Mouse (Mus musculus) midbrain, embryonic 14.5 days (tissue): ENCODE measurements around the gene Bckdhb. TPM values are rescaled to one million over a fixed set of nuclear protein-coding genes. Genes with fewer than 3 reads are reported as not detected.
"Not testable (repeated sequence)": the region's sequence is repeated elsewhere in the genome, so short reads cannot be mapped to it uniquely, and the experiment has no call there.

Source experiments
- ATAC-seq: fragments of 200-750 bp; cut with Nextera tagmentation; 2 replicates; pipeline ENCODE4 v1.8.0; 2017; ENCODE audit warnings: moderate number of reproducible peaks, moderate library complexity; ENCODE audit not compliant: low FRiP score, low TSS enrichment
- DNase-seq: peaks from one replicate; pipeline ENCODE4 v3.0.0-alpha.2; 2015
- H3K27ac ChIP-seq: fragments of 300-500 bp; sonication (generic); replicated peaks from 2 replicates; pipeline ENCODE4 v1.5.1; 2014; ENCODE audit warnings: mild to moderate bottlenecking, low read depth, low read length, moderate library complexity
- H3K27me3 ChIP-seq: fragments of 300-500 bp; sonication (generic); 2 replicates; pipeline ENCODE4 v1.6.1; 2014; ENCODE audit warnings: low read length, control low read depth, mixed read lengths; ENCODE audit not compliant: control insufficient read depth, insufficient read depth
- H3K36me3 ChIP-seq: fragments of 300-500 bp; sonication (generic); 2 replicates; pipeline ENCODE4 v1.6.1; 2014; ENCODE audit warnings: low read length, control low read depth; ENCODE audit not compliant: control insufficient read depth, insufficient read depth
- H3K4me1 ChIP-seq: fragments of 300-500 bp; sonication (generic); 2 replicates; pipeline ENCODE4 v1.6.1; 2014; ENCODE audit warnings: mild to moderate bottlenecking, antibody characterized with exemption, low read length, control low read depth; ENCODE audit not compliant: control insufficient read depth, insufficient read depth
- H3K4me2 ChIP-seq: fragments of 300-500 bp; sonication (generic); 2 replicates; pipeline ENCODE4 v1.6.1; 2014; ENCODE audit warnings: mild to moderate bottlenecking, low read length, moderate library complexity
- H3K4me3 ChIP-seq: fragments of 300-500 bp; sonication (generic); replicated peaks from 2 replicates; pipeline ENCODE4 v1.5.1; 2014; ENCODE audit warnings: low read depth, low read length
- H3K9ac ChIP-seq: fragments of 300-500 bp; sonication (generic); replicated peaks from 2 replicates; pipeline ENCODE4 v1.6.1; 2014; ENCODE audit warnings: mild to moderate bottlenecking, low read length, moderate library complexity
- H3K9me3 ChIP-seq: fragments of 300-500 bp; sonication (generic); 2 replicates; pipeline ENCODE4 v1.6.1; 2016; ENCODE audit warnings: low read length, control low read depth, mixed read lengths; ENCODE audit not compliant: control insufficient read depth
- WGBS: fragments of 180-500 bp; shearing (Covaris S2); extraction: QIAGEN DNeasy Blood & Tissue Kit; methylation state at CpG from one replicate; pipeline ENCODE4 v1.1.7; 2014; 5-methylcytosine and 5-hydroxymethylcytosine counted together
- polyA plus RNA-seq: library from polyadenylated mRNA; unstranded; fragments of >200 nt; fragmentation: Nextera tagmentation; extraction: Ambion mirVana; gene quantifications from 2 replicates; pipeline ENCODE4 v1.2.1, GENCODE M21; 2014

Bckdhb gene
- polyA plus RNA-seq, 1 experiment from 2014 or later = 28.7 TPM

DNA sequence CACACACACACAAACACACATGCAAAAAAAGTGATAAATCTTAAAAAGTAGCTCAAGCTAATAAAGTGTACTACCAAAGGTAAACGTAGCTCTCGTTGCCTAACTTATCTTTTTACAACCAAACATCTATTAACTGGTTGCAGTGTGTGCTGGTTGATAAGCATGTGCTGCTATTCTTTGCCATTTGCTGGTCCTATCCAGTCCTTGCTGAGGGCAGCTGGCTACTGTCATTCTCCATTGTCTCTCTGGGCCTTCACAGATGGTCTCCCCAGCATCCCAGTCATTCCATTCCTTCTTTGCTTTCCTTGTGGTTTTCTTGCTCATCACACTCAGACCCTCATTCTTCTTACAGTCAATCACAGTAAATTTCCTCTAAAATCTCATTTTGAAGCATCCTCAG, 50.9 kb downstream of the Bckdhb start:
- Histone ChIP-seq H3K9me3 (no peaks in the 10 kb centered on the region), H3K4me3 (no peak overlapping the region), H3K27ac (no peak overlapping the region), H3K4me1 (no peaks in the 10 kb centered on the region), H3K4me2 (no peak overlapping the region), H3K27me3 (no peaks in the 10 kb centered on the region), H3K36me3 (no peaks in the 10 kb centered on the region), H3K9ac (no peak overlapping the region)
- DNase-seq (no peak), ATAC-seq (no peak)
- WGBS = 100% methylated on average over 2 of the region's 2 CpGs

DNA sequence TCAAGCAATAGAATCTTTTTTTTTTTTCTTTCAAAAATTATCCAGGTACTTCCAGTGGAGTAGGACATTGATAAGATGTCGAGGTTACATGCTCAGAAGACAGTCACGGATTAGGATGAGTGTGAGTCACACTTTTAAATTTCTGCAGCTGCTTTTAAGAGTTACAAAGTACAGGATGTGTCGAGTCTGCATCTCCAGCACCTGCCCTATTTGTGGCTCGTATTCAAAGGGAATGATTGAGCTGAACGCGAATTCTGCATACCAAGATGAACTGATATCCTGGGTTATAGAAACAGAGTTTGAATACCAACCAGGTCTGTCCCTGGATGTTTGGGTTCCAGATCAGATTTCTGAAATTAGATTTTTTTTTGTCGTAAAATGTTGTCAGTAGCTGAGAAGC, 56.3 kb downstream of the Bckdhb start:
- no peaks in the 10 kb centered on the region for H3K27me3 ChIP-seq
- H3K4me3 ChIP-seq = no peak overlapping the region
- ATAC-seq (no peak), DNase-seq (no peak)
- no peaks in the 10 kb centered on the region for H3K36me3 ChIP-seq
- no peaks in the 10 kb centered on the region for H3K9me3 ChIP-seq
- H3K27ac ChIP-seq = no peak overlapping the region
- WGBS = 90% methylated on average over 7 of the region's 7 CpGs
- no peak overlapping the region for H3K4me2 ChIP-seq
- no peak overlapping the region for H3K9ac ChIP-seq
- H3K4me1 ChIP-seq = no peaks in the 10 kb centered on the region

GRCm38 (mm10) chr9:84008961-84009360, 84.0 kb downstream of the Bckdhb start:
- ATAC-seq = no peak
- no peaks in the 10 kb centered on the region for H3K36me3 ChIP-seq
- H3K27ac ChIP-seq = no peak overlapping the region
- H3K4me1 ChIP-seq = no peaks in the 10 kb centered on the region
- 83% methylated on average over 2 of the region's 2 CpGs for WGBS
- no peaks in the 10 kb centered on the region for H3K27me3 ChIP-seq
- DNase-seq = no peak
- no peak overlapping the region for H3K4me2 ChIP-seq
- no peak overlapping the region for H3K4me3 ChIP-seq
- no peaks in the 10 kb centered on the region; the same call in 1 of the 2 replicates for H3K9me3 ChIP-seq
- H3K9ac ChIP-seq = no peak overlapping the region

DNA sequence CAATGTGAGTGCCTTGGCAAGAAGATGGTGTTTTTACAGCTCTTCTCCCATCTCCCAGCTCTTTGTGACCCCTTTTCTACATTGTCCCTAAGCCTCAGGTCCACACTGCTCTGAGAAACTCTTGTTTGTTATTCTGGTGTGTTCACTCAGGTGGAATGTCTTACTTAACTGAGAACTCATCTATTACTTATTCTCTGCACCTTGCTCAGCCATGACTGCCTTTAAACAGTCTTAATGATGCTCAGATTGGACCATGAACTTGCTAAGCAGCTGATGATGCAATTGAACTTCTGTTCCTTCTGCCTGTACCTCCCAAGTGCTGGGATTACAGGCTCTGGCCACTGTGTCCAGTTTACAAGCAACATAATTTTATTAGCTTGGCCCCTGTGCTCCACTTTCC, 86.2 kb downstream of the Bckdhb start:
- Histone ChIP-seq H3K4me3 (no peak overlapping the region), H3K4me1 (no peaks in the 10 kb centered on the region), H3K27ac (no peak overlapping the region), H3K9ac (no peak overlapping the region), H3K4me2 (no peak overlapping the region), H3K9me3 (no peaks in the 10 kb centered on the region), H3K27me3 (no peaks in the 10 kb centered on the region), H3K36me3 (no peaks in the 10 kb centered on the region)
- DNase-seq (no peak), ATAC-seq (no peak)

GRCm38 (mm10) chr9:84018141-84018540, 93.2 kb downstream of the Bckdhb start:
- not testable (repeated sequence) for H3K27me3 ChIP-seq, H3K4me1 ChIP-seq, H3K36me3 ChIP-seq, H3K9me3 ChIP-seq, ATAC-seq, H3K9ac ChIP-seq, H3K27ac ChIP-seq, H3K4me3 ChIP-seq, DNase-seq, H3K4me2 ChIP-seq
- WGBS = 93% methylated on average over 8 of the region's 8 CpGs

GRCm38 (mm10) chr9:84019627-84020026, 94.7 kb downstream of the Bckdhb start:
- DNase-seq = peak; percentile 76
- H3K27me3 ChIP-seq = no peaks in the 10 kb centered on the region
- no peak overlapping the region for H3K4me3 ChIP-seq
- H3K36me3 ChIP-seq = no peaks in the 10 kb centered on the region
- no peak overlapping the region for H3K27ac ChIP-seq
- 68% methylated on average over 2 of the region's 2 CpGs for WGBS
- H3K9me3 ChIP-seq = no peaks in the 10 kb centered on the region
- ATAC-seq = peak; percentile 77
- H3K4me2 ChIP-seq = no peak overlapping the region
- no peaks in the 10 kb centered on the region for H3K4me1 ChIP-seq
- no peak overlapping the region for H3K9ac ChIP-seq

- H3K4me1 ChIP-seq = no peaks in the 10 kb centered on the region
- H3K27me3 ChIP-seq = no peaks in the 10 kb centered on the region
- 91% methylated on average over 6 of the region's 6 CpGs for WGBS
- H3K4me2 ChIP-seq = no peak overlapping the region
- DNase-seq = no peak
- H3K9me3 ChIP-seq = no peaks in the 10 kb centered on the region
- ATAC-seq = no peak
- no peak overlapping the region for H3K9ac ChIP-seq
- no peaks in the 10 kb centered on the region for H3K36me3 ChIP-seq
- H3K27ac ChIP-seq = no peak overlapping the region
- H3K4me3 ChIP-seq = no peak overlapping the region
Observed at GRCm38 (mm10) chr9:84021189-84021588, 96.2 kb downstream of the Bckdhb start.

DNA sequence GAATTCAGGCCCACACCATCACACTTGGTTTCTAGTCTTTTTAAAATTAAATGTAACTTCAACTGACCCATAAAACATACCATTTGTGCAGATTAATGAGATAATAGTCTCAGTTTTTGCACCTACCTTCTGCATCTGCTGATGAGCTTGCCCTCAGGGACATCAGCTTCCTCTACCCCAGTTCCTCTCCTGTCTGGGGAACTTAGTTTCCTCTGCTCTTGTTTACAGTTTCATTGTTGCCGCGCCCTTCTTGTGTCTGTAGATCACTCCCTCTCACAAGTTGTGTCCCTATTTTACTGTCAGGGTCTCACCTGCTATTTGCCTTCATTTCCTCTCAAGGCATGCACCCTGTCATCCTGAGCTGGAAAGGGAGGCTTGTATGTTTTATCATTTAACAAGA, 103.2 kb downstream of the Bckdhb start:
- Histone ChIP-seq H3K27me3 (no peaks in the 10 kb centered on the region), H3K36me3 (no peaks in the 10 kb centered on the region), H3K27ac (no peak overlapping the region), H3K9me3 (no peaks in the 10 kb centered on the region), H3K4me3 (no peak overlapping the region), H3K4me1 (peaks cover 13% of the 10 kb centered on the region), H3K4me2 (no peak overlapping the region), H3K9ac (no peak overlapping the region)
- no peak for ATAC-seq
- DNase-seq = no peak
- WGBS = 95% methylated on average over 2 of the region's 2 CpGs

GRCm38 (mm10) chr9:84030691-84031290, 105.8 kb downstream of the Bckdhb start:
- DNase-seq = no peak
- H3K27ac ChIP-seq = no peak overlapping the region
- no peak overlapping the region for H3K4me3 ChIP-seq
- ATAC-seq = no peak
- H3K4me1 ChIP-seq = peaks cover 23% of the 10 kb centered on the region
- WGBS = 65% methylated on average over 6 of the region's 6 CpGs
- H3K36me3 ChIP-seq = no peaks in the 10 kb centered on the region
- no peak overlapping the region for H3K9ac ChIP-seq
- H3K4me2 ChIP-seq = no peak overlapping the region
- no peaks in the 10 kb centered on the region for H3K27me3 ChIP-seq
- no peaks in the 10 kb centered on the region for H3K9me3 ChIP-seq
